Mouse (Mus musculus) embryonic stem cell, embryonic (primary cell): ENCODE results near the gene Dact3.

Experiments used
- CTCF ChIA-PET, 4 experiments: fragments of 300-600 bp in 2 of 4; fragments of 350-600 bp in 2 of 4; sonication (Branson Sonifier 250); formaldehyde crosslinking; loops; one replicate each; lab custom pipeline; 2022; ENCODE audit warnings: inconsistent platforms in 2 of 4; lab: Charles Lee
- POLR2A ChIA-PET, 4 experiments: fragments of 300-600 bp in 2 of 4; fragments of 350-600 bp in 2 of 4; sonication (Branson Sonifier 250); formaldehyde crosslinking; loops; one replicate each; lab custom pipeline; 2022; ENCODE audit warnings: antibody characterized with exemption in 4 of 4, inconsistent platforms in 1 of 4; lab: Charles Lee

Dact3 gene

GRCm38 (mm10) chr7:16845072-16845819 lies 29.9 kb upstream of the Dact3 start:
- CTCF ChIA-PET = interaction anchor here (0.6 to 2.2 kb wide), 9 partner anchors 8 to 230 kb away, joined by 3 to 13 read pairs (median 3); partner anchors contain the start of genes Arhgap35 (in 1 of the 4) and Gng8 (in 1 of the 4)
- POLR2A ChIA-PET = interaction anchor here in 2 of 4 experiments (0.6 to 2.3 kb wide), 18 partner anchors 7 to 87 kb away, joined by 3 to 11 read pairs (median 4); partner anchors contain the start of genes Fkrp (in 1 of the 2) and Slc1a5 (in 1 of the 2)

GRCm38 (mm10) chr7:16845820-16846167 lies 29.3 kb upstream of the Dact3 start:
- POLR2A ChIA-PET = interaction anchor here in 2 of 4 experiments (0.7 to 2.3 kb wide), 19 partner anchors 8 to 76 kb away, joined by 3 to 11 read pairs (median 4); partner anchors contain the start of genes Fkrp (in 1 of the 2) and Slc1a5 (in 1 of the 2)
- CTCF ChIA-PET = interaction anchor here (0.6 to 2.2 kb wide), 8 partner anchors 11 to 231 kb away, joined by 3 to 13 read pairs (median 3); partner anchors contain the start of genes Arhgap35 (in 1 of the 4) and Gng8 (in 1 of the 4)

- POLR2A ChIA-PET = interaction anchor here in 2 of 4 experiments (0.5 to 2.3 kb wide), 8 partner anchors 9 to 75 kb away, joined by 3 to 11 read pairs (median 4); partner anchors contain the start of genes Fkrp (in 1 of the 2) and Strn4 (in 1 of the 2)
- CTCF ChIA-PET = interaction anchor here in 3 of 4 experiments (0.7 to 2.2 kb wide), 6 partner anchors 13 to 882 kb away, joined by 3 to 8 read pairs (median 5); partner anchors contain the start of genes Dact3 (in 1 of the 3) and Gng8 (in 1 of the 3)
Measured at GRCm38 (mm10) chr7:16846775-16847174, 28.3 kb upstream of the Dact3 start.

- POLR2A ChIA-PET = interaction anchor here in 2 of 4 experiments (0.5 to 1.9 kb wide), 8 partner anchors 15 to 67 kb away, joined by 3 to 5 read pairs (median 3); partner anchors contain the start of genes Slc1a5 (in 1 of the 2) and Strn4 (in 1 of the 2)
- CTCF ChIA-PET = interaction anchor here in 3 of 4 experiments (0.6 to 2.3 kb wide), 18 partner anchors 10 to 358 kb away, joined by 3 to 10 read pairs (median 4); partner anchors contain the start of genes Dact3 (in 1 of the 3) and Gng8 (in 1 of the 3)
Measured at GRCm38 (mm10) chr7:16847507-16847906, 27.6 kb upstream of the Dact3 start.

- ChIA-PET POLR2A (interaction anchor here in 3 of 4 experiments (0.5 to 1.9 kb wide), 9 partner anchors 14 to 68 kb away, joined by 3 to 9 read pairs (median 4); partner anchors contain the start of gene Dact3 (in 1 of the 3)), CTCF (interaction anchor here in 3 of 4 experiments (0.6 to 2.3 kb wide), 19 partner anchors 9 to 549 kb away, joined by 3 to 15 read pairs (median 5); partner anchors contain the start of gene Dact3 (in 1 of the 3))
Measured at GRCm38 (mm10) chr7:16848579-16848978, 26.5 kb upstream of the Dact3 start.

- ChIA-PET CTCF (interaction anchor here in 2 of 4 experiments (0.7 kb wide), 3 partner anchors 8 to 11 kb away, joined by 3 to 19 read pairs (median 3); no protein-coding TSS in a partner anchor), POLR2A (interaction anchor here in 2 of 4 experiments (0.6 to 1.1 kb wide), 5 partner anchors 9 to 67 kb away, joined by 3 read pairs; partner anchors contain the start of gene Prkd2 (in 1 of the 2))
Measured at GRCm38 (mm10) chr7:16851636-16852035, 23.5 kb upstream of the Dact3 start.

GRCm38 (mm10) chr7:16853302-16853831 lies 21.8 kb upstream of the Dact3 start:
- ChIA-PET CTCF (interaction anchor here in 3 of 4 experiments (0.7 to 1.9 kb wide), 10 partner anchors 8 to 361 kb away, joined by 3 to 9 read pairs (median 3); partner anchors contain the start of genes Gng8 (in 1 of the 3), Prkd2 (in 1 of the 3) and Ptgir (in 1 of the 3)), POLR2A (interaction anchor here in 2 of 4 experiments (0.7 to 2.0 kb wide), 8 partner anchors 8 to 51 kb away, joined by 3 to 6 read pairs (median 3); partner anchors contain the start of gene Prkd2 (in 1 of the 2))

GRCm38 (mm10) chr7:16858336-16858735 lies 16.8 kb upstream of the Dact3 start:
- ChIA-PET POLR2A (no interaction called here), CTCF (interaction anchor here in 3 of 4 experiments (0.6 to 1.8 kb wide), 6 partner anchors 10 to 98 kb away, joined by 3 to 6 read pairs (median 4); partner anchors contain the start of gene Dact3 (in 1 of the 3))

GRCm38 (mm10) chr7:16859902-16860651 lies 15.0 kb upstream of the Dact3 start:
- CTCF ChIA-PET = interaction anchor here (0.7 to 2.9 kb wide), 29 partner anchors 8 to 230 kb away, joined by 3 to 19 read pairs (median 4); partner anchors contain the start of genes Gng8 (in 2 of the 4), Dact3 (in 1 of the 4), Pnmal2 (in 1 of the 4) and Prkd2 (in 1 of the 4)
- POLR2A ChIA-PET = interaction anchor here in 2 of 4 experiments (0.7 to 1.9 kb wide), 6 partner anchors 9 to 57 kb away, joined by 3 to 8 read pairs (median 4); partner anchors contain the start of gene Gng8 (in 2 of the 2)

GRCm38 (mm10) chr7:16867488-16867887 lies 7.6 kb upstream of the Dact3 start:
- ChIA-PET CTCF (no interaction called here), POLR2A (no interaction called here)

GRCm38 (mm10) chr7:16869497-16869896 lies 5.6 kb upstream of the Dact3 start:
- POLR2A ChIA-PET = interaction anchor here in 2 of 4 experiments (0.5 to 2.0 kb wide), 19 partner anchors 9 to 126 kb away, joined by 3 to 6 read pairs (median 4); partner anchors contain the start of gene Gng8 (in 1 of the 2)
- CTCF ChIA-PET = interaction anchor here in 3 of 4 experiments (0.7 to 1.9 kb wide), 17 partner anchors 8 to 220 kb away, joined by 3 to 9 read pairs (median 4); partner anchors contain the start of gene Gng8 (in 2 of the 3)

- ChIA-PET CTCF (interaction anchor here (0.6 to 1.9 kb wide), 6 partner anchors 11 to 57 kb away, joined by 3 to 5 read pairs (median 3); no protein-coding TSS in a partner anchor), POLR2A (interaction anchor here (0.7 to 1.7 kb wide), 5 partner anchors 9 to 29 kb away, joined by 3 to 5 read pairs (median 4); partner anchors contain the start of genes Gng8 (in 2 of the 4) and Prkd2 (in 1 of the 4))
Measured at GRCm38 (mm10) chr7:16871600-16871999, 3.5 kb upstream of the Dact3 start.

GRCm38 (mm10) chr7:16872478-16872877 lies 2.6 kb upstream of the Dact3 start:
- POLR2A ChIA-PET = interaction anchor here in 3 of 4 experiments (0.7 to 1.7 kb wide), 4 partner anchors 10 to 24 kb away, joined by 3 to 4 read pairs (median 3); partner anchors contain the start of gene Gng8 (in 1 of the 3)
- CTCF ChIA-PET = interaction anchor here in 3 of 4 experiments (0.8 to 1.9 kb wide), 5 partner anchors 11 to 47 kb away, joined by 3 to 4 read pairs (median 3); partner anchors contain the start of gene Gng8 (in 1 of the 3)

GRCm38 (mm10) chr7:16873392-16873791 lies 1.7 kb upstream of the Dact3 start:
- CTCF ChIA-PET = interaction anchor here (0.6 to 4.1 kb wide), 25 partner anchors 9 to 812 kb away, joined by 3 to 78 read pairs (median 5); partner anchors contain the start of genes Gng8 (in 3 of the 4), Prkd2 (in 1 of the 4) and Zfp541 (in 1 of the 4)
- POLR2A ChIA-PET = interaction anchor here in 3 of 4 experiments (0.6 to 3.6 kb wide), 16 partner anchors 10 to 183 kb away, joined by 3 to 20 read pairs (median 7); partner anchors contain the start of genes Gng8 (in 2 of the 3), Ptgir (in 1 of the 3) and Slc1a5 (in 1 of the 3)

- CTCF ChIA-PET = interaction anchor here (0.6 to 4.1 kb wide), 48 partner anchors 8 to 245 kb away, joined by 3 to 78 read pairs (median 5); partner anchors contain the start of genes Gng8 (in 3 of the 4), Calm3 (in 1 of the 4), Prkd2 (in 1 of the 4) and Psg16 (in 1 of the 4)
- POLR2A ChIA-PET = interaction anchor here (0.5 to 3.6 kb wide), 49 partner anchors 8 to 914 kb away, joined by 3 to 29 read pairs (median 5); partner anchors contain the start of genes Gng8 (in 3 of the 4), Slc1a5 (in 3 of the 4), Calm3 (in 2 of the 4) and Ptgir (in 1 of the 4)
Measured at GRCm38 (mm10) chr7:16874190-16874589, 927 bp upstream of the Dact3 start.
